Mouse (Mus musculus): ENCODE measurements around the gene Atp5j.

Gene Atp5j

GRCm38 (mm10) chr16:84807874-84808273 is 27.6 kb downstream of the Atp5j start:
- DNase-seq (ENCODE audit: low spot score), result no peak

- DNase-seq (ENCODE audit: low spot score), result no peak
Observed at GRCm38 (mm10) chr16:84806175-84806574, 29.2 kb downstream of the Atp5j start.

GRCm38 (mm10) chr16:84804866-84805265 is 30.6 kb downstream of the Atp5j start:
- no peak for DNase-seq (ENCODE audit: low spot score)

DNA sequence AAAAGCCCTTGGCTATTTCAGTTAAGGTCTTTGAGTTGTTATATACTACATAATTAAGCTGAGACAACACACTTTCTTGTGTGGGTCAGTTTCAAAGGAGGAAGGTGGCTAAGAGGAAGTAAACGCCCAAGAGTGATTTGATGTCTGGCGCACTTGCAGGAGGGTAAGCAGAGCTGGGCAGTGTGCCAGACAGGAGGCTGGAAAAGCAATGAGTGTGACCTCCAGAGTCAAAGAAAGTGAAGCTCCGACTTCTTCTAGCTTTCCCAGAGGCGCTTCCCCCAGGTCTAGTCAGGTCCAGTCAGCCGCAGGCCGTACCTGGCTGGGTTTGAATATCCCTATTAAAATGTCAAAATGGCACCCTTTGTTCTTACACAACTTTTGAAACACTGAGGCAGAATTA is 33.2 kb downstream of the Atp5j start:
- no peak for DNase-seq (ENCODE audit: low spot score)

DNA sequence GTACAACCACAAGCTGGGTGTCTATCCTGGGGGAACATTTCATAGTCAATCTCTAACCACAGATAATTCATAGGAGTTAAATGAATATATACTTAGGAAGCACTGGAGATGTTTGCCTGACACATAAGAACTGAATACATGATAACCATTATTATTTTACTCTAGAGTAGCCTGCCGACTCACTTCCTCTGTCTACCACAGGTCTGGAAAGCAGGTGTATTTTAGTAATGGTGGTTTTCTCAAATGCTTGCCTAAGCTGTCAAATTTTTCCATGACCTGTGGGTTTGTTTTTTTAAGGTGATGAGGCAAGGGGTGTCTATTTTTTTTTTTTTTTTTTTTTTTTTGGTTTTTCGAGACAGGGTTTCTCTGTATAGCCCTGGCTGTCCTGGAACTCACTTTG is 35.4 kb downstream of the Atp5j start:
- DNase-seq (ENCODE audit: low spot score), result no peak

DNA sequence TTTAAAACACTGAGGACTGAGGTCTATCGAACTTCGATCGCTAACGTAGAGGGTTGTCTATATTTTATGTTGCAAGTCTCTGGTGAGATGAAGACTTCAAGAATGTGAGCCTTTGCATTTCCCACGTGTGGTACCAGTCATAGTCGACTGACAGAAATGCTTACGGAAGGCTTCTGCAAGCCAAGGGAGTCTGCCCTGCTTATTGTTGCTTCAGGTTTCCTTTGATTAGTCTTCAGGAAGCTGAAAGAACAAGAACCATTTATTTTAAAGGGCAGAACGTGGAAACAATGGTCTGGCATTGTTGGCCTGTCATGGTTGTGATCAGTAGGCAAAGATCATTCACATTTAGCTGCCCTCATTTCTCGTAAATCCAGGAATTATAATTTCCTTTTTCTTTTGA is 38.7 kb downstream of the Atp5j start:
- no peak for DNase-seq (ENCODE audit: low spot score)

DNA sequence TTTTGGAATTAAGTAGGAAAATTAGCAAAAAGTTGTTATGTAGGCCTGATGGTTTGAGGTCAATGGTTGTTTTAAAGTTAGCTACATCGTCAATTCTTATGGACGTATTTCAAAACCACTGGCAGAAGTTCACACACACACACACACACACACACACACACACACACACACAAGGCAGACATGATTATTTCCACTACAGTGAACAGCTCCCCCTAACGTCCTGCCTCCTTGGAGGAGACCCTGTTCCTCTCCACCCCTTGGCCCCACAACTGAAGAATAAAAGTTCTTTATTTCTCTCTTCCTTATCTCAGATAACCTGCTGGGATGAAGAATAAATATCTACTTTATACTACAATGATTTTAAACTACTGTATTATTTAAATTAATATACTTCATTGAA is 40.1 kb downstream of the Atp5j start:
- DNase-seq (ENCODE audit: low spot score), result no peak

DNA sequence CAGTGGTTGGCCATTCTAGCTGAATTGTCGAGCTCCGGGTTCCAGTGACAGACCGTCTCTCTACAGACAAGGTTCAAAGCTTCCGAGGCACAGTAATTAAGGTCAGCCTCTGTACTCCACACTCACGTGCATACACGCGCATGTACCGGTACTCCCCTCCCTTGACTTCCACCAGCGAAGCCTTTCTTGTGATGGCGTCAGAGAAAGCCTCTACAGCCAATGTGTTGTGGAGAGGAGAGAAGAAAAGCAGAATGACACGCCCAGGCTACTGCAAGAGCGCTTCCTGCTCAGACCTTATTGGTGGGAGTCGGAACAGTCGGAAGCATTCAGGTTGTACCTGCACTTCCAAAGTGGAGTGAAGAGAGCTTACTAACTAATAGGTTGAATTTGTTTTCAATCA is 42.0 kb downstream of the Atp5j start:
- DNase-seq (ENCODE audit: low spot score), result no peak

DNA sequence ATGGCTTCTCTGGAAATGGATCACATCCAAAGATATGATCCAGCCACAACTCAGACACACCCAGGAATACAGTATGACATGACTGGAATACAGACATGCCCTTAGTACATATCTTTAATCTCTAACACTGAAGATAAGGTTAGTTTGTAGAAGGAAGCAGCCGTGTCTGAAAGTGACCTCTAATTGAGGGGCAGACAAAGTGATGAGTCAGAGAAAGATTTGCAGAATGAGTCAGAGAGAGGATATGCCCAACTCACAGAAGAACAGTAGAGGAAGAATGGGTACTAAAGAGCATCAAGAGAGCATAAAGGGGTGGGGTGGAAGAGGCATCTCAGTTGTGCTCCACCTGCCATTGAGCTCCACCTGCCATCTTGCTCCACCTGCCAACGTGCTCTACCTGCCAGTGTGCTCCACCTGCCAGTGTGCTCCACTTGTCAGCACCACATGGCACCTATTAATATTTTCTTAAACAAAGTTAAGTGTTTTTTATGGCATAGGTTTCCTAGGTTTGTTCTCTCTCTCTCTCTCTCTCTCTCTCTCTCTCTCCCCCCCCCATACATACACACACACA is 44.7 kb downstream of the Atp5j start:
- no peak for DNase-seq (ENCODE audit: low spot score)

GRCm38 (mm10) chr16:84784966-84785365 is 50.5 kb downstream of the Atp5j start:
- DNase-seq (ENCODE audit: low spot score), result no peak

- no peak for DNase-seq (ENCODE audit: low spot score)
Observed at GRCm38 (mm10) chr16:84783279-84783678, 52.1 kb downstream of the Atp5j start.

- no peak for DNase-seq (ENCODE audit: low spot score)
Observed at GRCm38 (mm10) chr16:84779718-84780117, 55.7 kb downstream of the Atp5j start.

DNA sequence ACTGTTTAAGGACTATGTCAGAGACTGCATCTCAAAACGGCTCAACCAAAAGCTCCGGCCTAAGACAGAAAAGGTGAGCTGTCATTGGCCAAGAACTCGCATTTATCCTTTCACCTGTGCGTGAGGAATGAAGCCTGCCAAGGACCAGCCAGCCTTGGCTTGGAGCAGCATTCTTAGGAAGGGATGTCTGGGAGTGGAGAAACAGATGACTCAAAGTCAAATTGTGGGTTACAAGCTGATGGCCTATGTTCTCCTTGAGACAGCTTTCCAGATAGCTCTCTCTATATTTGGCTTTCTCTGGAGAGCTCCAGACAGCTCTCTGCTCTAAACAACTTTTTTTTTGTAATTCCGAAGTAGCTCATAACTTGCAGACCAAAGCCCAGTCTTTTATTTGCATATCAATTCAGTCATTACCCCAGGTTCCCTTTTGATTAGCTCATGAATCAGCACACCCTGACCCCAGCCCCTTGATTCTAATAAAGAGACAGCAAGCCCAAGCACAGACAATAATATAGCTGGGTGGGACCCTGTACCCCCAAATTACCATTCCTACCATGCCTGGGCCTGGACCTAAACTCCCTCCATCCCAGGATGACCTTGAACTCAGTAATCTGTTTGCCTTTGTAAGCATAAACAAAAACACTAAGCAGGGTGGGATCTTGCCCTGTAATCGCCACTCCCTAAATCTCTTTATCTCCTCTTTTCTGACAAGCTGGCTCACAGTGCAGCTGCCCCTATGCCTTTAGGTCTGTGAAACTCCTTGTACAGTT is 56.4 kb downstream of the Atp5j start:
- DNase-seq (ENCODE audit: low spot score), result no peak

DNA sequence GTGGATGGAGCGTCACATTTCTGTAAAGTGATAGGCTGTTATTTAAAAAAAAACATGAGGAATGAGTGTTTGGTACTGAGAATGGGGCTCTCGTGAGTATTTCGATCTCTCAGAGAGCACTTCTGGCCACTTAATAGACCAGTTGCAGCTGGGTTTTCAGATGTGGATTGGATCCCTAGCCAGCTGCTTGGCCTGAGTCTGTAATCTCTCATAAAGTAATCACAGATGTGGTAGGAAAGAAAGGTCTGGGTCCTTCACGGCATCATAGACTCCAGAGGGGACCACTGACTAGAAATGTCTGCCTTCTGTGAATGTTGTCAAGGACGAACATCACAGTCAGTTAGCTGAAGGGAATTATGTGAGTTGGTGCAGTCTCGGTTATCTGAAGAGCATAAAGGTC is 57.0 kb downstream of the Atp5j start:
- DNase-seq (ENCODE audit: low spot score), result no peak

Measured in left cerebral cortex, adult 11 months (tissue).